Mouse (Mus musculus) brain, adult 10 weeks (tissue): ENCODE measurements around the gene Efr3b. TPM values are rescaled to one million over a fixed set of nuclear protein-coding genes. Genes with fewer than 3 reads are reported as not detected.

Source experiments
- polyA plus RNA-seq: library from polyadenylated mRNA; stranded (reverse); fragments of 350-450 nt; fragmentation: Illumina TruSeq; extraction: RNeasy Lipid Tissue Mini Kit (QIAGEN cat#74804); gene quantifications from one replicate; pipeline ENCODE4 v1.2.3, GENCODE M21; 2015; ENCODE audit warnings: low read depth, low replicate concordance

Gene Efr3b
- polyA plus RNA-seq = 81.5 TPM

DNA sequence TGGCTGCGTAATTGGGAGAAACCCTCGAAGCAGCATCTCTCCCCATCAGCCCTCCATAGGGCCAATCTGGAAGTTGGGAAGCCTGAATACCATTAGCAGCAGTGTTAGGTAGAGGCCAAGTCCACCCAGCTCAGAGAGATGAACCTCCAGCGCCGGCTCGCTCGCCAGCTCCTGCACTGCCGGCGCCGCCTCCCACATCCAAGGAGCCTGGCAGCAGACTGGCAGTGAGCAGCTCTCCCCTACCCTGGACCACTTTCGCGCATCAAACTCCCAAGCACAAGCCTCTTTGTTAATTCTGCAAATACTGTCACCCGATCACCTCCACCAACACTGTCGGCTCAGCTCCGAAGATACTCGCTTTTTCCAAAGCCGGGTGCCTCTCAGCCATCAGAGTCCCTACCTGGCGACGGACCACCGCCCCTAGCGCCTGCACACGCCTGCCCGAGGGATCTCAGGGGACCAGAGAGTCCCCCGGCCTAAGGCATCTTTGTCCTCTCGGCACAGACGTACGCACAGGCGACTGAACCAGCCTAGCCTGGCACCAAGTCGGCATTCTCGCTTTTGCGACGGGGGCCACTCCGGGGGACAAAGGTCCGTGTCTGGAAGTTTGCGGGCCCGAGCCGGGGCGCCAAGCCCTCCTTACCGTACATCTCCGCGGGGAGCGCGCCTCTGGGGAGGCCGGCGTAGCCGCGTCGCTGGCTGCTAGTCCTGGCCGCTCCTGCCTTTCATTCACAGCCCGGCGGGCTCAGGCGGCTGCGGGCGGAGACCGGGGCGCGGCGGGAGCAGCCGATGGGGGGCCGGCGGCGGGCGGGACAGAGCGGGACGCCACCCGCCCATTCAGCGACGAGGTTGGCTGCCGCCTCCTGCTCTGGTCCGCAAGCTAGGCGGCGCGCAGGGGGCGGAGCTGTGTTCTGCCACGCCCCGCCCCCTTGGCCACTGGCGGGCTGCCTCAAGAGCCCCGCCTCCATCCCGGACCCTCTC lies at the start of gene Efr3b:
Gene Efr3b, minus strand, starts transcription at position 855 of the 981 bp plus-strand sequence.

DNA sequence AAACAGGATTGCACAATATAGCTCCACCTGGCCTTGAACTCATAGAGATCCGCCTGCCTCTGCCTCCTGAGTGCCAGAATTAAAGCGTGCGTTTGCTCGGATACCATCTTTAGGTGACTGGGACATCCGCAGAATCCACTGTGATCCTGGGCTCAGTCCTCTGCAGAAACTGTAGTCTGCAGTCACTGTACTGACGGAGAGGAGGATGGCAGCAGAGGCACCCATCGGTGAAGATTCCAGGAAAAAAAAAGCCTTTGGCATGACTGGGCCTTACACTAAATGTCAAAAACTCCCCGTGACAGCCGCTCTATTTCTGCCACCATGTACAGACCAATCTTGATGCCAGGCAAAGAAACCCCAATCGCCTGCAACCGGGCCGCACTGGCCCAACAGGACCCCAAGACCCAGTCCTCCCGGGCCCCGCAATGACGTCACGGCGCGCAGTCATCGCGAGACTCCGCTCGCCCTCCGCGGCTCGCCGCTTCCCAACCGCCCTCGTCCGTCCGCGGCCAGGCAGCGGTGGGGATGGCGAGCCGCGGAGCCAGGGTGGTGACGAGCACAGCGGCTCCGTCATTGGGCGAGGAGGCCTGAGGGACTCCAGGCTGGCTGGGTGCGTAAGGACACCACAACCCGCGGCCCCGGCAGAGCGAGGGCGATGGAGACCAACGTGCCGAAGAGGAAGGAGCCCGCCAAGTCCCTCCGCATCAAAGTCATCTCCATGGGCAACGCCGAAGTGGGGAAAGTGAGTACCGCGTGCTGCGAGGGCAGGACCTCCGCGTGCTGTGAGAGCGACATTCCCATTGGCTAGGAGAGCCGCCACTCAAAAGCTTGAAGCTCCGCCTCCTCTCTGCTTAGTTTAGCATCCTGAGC lies 43.7 kb upstream of the Efr3b start, which contains the start of gene Dnajc27:
Gene Dnajc27, plus strand, starts transcription at position 452 of the 870 bp plus-strand sequence.

GRCm38 (mm10) chr12:3954651-3955050 lies 84.1 kb downstream of the Efr3b start, which contains the start of gene Pomc:
Pomc (plus strand) TSS chr12:3954951.

Other genes starting within 250 kb of the Efr3b start
- gene Dnmt3a, start 232.9 kb downstream of the Efr3b start, polyA plus RNA-seq = 20.4 TPM
- 3.2 TPM for gene Pomc, start 84.0 kb downstream of the Efr3b start, polyA plus RNA-seq
- 74.9 TPM for gene Dnajc27, start 43.7 kb upstream of the Efr3b start, polyA plus RNA-seq
- 31.2 TPM for gene Adcy3, start 94.2 kb upstream of the Efr3b start, polyA plus RNA-seq
- 7.2 TPM for gene Ptrhd1, start 195.1 kb upstream of the Efr3b start, polyA plus RNA-seq
- gene Cenpo, start 195.4 kb upstream of the Efr3b start, polyA plus RNA-seq = 4.5 TPM